Mouse (Mus musculus) spleen, postnatal 10 days (tissue): Measurements from ENCODE around the gene S100b.

Experiments used
- DNase-seq, 2 experiments: peaks; one replicate each; pipeline ENCODE4 v3.0.0; 2021 to 2022; ENCODE audit warnings: low spot score in 2 of 2

Gene S100b

DNA sequence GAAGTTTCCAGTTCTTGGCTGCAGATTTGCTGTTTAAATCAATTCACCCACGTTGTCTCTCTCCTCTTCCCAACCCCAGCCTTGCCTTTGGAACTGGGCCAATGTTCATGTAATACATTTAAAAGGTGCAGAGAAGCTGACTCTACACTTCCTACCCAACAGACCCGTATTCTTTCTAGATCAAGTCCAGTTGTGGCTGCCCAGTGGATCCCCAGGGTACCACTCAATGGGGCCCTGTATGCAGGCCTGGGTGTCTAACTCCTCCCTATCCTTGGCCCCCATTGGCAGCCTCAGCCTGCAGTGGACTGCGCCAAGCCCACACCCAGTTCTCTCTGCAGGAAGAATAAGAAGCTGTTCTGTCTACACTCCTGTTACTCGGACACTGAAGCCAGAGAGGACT is at the start of gene S100b:
S100b (plus strand) TSS at position 318 of the 400 bp plus-strand sequence.
- DNase-seq: no peak

GRCm38 (mm10) chr10:76207262-76207796 is 46.3 kb upstream of the S100b start:
- DNase-seq: no peak

- no peak for DNase-seq
Observed at GRCm38 (mm10) chr10:76209241-76209640, 44.4 kb upstream of the S100b start.

- no peak for DNase-seq
Observed at GRCm38 (mm10) chr10:76210806-76211205, 42.8 kb upstream of the S100b start.

DNA sequence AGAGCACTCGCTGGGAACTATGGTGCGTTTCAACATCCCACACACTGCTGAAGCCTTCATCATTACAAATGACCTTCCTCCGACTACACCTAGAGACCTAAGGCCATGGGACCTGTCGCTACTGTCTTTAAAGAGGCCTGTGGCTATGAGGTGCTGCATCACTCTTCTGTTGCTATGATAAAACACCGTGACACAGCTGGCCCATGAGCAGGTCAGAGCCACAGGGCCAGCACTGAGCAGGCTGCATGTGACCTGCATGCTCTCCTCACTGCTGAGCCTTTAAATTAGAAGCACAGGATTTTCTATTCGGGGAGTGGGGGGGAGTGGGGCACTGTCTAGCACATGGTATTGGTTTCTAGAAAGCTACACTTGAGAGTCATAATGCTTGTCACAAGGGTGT is 41.5 kb upstream of the S100b start:
- DNase-seq: no peak

GRCm38 (mm10) chr10:76214161-76214560 is 39.5 kb upstream of the S100b start:
- no peak for DNase-seq

DNA sequence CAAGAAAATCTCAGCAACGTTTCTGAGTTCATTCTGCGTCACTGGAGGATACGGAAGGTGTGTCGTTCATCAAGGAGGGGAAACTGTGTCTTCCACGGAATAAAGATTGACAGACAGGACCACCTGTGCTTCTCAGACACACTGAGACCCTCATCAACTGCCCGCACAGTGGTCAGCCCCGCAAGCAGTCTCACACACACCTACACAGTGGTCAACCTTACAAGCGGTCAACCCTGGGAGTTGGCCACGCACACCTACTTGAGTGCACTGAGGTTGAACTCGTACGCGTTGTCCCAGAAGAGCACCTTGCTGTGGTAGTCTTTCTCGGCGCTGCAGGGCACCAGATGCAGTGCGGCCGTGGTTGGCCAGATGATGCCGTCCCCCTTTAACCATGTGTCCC is 36.6 kb upstream of the S100b start:
- DNase-seq: no peak

- no peak for DNase-seq
Observed at GRCm38 (mm10) chr10:76218240-76218639, 35.4 kb upstream of the S100b start.

GRCm38 (mm10) chr10:76225944-76226343 is 27.7 kb upstream of the S100b start:
- DNase-seq: no peak

DNA sequence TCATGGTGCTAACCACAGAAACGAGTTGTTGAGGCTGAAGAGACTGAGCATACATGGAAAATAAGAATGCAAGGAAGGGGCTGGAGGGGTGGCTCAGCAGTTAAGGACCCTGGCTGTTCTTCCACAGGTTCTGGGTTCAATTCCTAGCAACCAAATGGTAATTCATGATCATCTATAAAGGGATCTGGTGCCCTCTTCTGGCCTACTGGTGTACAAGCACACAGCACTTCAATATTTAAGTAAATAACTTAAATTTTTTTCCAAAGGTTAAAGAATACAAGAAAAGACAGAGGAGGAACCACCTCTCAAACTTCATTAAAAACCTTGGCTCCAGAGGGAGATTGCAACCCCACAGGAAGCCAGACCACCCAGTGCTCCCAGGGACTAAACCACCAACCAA is 24.0 kb upstream of the S100b start:
- DNase-seq: no peak

DNA sequence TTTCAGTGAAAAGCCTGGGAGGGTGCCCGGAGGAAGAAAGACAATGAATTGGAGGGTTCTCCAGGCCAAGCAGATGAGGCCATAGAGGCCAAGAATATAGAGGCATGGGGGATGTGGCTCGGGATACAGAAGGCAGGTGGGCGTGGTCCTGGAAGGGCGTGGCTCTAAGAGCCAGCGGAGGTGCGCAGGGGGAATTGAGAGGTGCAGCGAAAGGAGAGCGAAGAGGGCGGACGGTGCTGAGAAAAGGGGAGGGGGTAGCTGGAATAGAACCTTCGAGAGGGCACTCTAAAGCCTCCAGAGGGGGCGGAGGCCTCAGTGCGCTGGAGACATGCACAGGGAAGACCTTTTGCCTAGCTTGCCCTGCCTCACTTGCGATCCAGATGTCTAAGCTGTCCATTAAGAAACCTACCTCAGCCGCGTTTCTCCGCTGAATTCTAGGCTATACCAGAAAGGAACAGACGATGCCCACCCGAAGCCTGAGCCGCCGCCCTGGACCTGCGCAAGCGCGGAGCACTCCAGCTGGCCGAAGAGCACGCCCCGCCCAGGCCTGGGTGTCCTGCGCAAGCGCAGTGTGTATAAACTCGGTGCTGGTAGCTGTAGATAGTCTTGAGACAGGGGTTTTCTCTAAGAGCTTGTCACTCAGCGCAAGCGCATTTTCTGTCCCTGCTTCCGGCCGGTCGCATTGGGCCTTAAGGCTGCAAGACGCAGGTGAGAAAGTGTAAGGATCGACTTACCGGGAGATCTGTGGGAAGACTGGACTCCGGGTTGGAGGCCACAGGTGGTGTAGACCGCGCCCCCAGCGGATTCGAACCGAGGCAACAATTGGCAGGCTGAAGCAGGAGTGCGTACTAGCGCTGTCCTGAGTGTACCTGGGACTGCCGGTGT is 16.1 kb upstream of the S100b start, which contains the start of gene Prmt2:
Prmt2 (minus strand) TSS at position 525 of the 885 bp plus-strand sequence.
- DNase-seq: peak; percentile 71 to 89

GRCm38 (mm10) chr10:76239401-76239800 is 14.3 kb upstream of the S100b start:
- DNase-seq: no peak

DNA sequence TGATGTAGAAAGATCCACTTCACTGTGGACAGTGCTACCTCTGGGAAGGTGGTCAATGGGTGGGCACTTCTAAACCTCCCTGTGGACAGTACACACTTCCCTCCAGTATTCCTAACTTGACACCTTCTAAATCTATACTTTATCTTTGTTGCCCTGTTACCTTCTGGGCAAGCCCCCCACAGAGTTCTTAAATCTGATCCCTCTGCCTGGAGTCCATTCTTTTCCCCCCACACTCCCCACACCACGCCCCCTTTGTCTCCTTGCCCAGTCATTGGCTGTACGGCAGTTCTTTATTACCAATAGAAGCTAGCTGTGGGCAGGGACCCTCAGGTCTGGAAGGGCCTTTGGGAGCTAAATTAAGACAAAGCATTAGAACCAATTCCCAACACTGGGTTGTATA is 8.5 kb upstream of the S100b start:
- DNase-seq: no peak

DNA sequence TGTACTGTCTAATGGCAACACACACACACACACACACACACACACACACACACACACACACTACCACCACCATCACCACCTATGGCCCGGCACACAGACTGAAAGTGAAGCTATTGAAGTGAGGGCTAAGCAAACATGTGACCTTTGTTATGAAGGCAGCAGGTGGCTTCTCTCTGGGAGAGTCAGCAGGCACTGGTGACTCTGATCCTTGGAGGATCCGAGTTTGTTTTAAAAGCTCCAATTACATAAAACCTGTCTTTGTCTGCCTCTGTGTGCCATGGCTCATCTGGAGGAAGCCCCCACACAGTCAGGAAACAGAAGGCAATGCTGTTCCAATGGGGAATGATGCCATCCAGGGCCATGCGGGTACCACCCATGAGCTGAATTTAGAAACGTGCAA is 7.1 kb upstream of the S100b start:
- DNase-seq: no peak

- no peak for DNase-seq
Observed at GRCm38 (mm10) chr10:76247960-76248646, 5.5 kb upstream of the S100b start.

- no peak for DNase-seq
Observed at GRCm38 (mm10) chr10:76248647-76248968, 5.0 kb upstream of the S100b start.

GRCm38 (mm10) chr10:76250870-76251269 is 2.8 kb upstream of the S100b start:
- no peak for DNase-seq

GRCm38 (mm10) chr10:76253079-76253478 is 574 bp upstream of the S100b start:
- no peak for DNase-seq

GRCm38 (mm10) chr10:76255617-76256016 is 2.0 kb downstream of the S100b start:
- no peak for DNase-seq

- DNase-seq: no peak
Observed at GRCm38 (mm10) chr10:76257231-76257630, 3.6 kb downstream of the S100b start.

GRCm38 (mm10) chr10:76257719-76258390 is 4.2 kb downstream of the S100b start:
- no peak for DNase-seq

DNA sequence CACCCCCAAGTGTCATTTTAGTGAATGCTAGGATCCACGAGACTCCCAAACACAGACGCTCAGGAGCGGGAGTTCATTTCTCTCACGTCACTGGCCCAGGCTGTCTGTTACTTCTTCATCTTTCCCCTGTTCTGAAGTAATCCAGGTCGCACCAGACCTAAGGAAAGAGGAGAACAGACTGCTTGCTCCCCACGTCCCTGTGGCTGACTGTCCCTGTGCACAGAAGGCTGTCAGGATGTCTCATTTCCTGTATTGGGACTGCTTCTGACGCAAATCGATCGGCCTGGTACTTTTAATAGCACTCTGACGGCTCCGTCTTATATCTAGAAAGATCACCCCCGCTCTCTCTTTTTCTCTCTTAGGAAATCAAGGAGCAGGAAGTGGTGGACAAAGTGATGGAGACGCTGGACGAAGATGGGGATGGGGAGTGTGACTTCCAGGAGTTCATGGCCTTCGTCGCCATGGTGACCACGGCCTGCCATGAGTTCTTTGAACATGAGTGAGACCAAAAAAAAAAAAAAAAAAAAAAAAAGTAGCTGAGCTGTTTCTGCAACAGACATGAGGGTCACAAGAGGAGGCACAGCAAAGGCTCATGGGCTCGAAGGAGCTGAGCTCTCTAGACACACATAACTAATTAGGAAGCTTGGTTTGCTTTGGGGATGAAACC is 6.0 kb downstream of the S100b start:
- no peak for DNase-seq
